Mouse (Mus musculus) midbrain, postnatal 0 days (tissue): ENCODE measurements around the gene Uvrag. TPM values are rescaled to one million over a fixed set of nuclear protein-coding genes. Genes with fewer than 3 reads are reported as not detected.

Experiments
- ATAC-seq: fragments of 200-750 bp; cut with Nextera tagmentation; 2 replicates; pipeline ENCODE4 v1.8.0; 2017; ENCODE audit warnings: moderate number of reproducible peaks, mild to moderate bottlenecking, moderate TSS enrichment, moderate library complexity; ENCODE audit not compliant: low FRiP score
- DNase-seq: peaks from one replicate; pipeline ENCODE4 v3.0.0-alpha.2; 2015; ENCODE audit warnings: low spot score
- H3K27ac ChIP-seq: fragments of 300-500 bp; sonication (generic); 2 replicates; pipeline ENCODE4 v1.5.1; 2014; ENCODE audit warnings: low read depth, mild to moderate bottlenecking, low read length, mixed read lengths
- H3K27me3 ChIP-seq: fragments of 300-500 bp; sonication (generic); 2 replicates; pipeline ENCODE4 v1.6.1; 2014; ENCODE audit warnings: low read length, control low read depth, mixed read lengths; ENCODE audit not compliant: insufficient read depth
- H3K36me3 ChIP-seq: fragments of 300-500 bp; sonication (generic); 2 replicates; pipeline ENCODE4 v1.6.1; 2014; ENCODE audit warnings: low read length, control low read depth, mixed read lengths; ENCODE audit not compliant: insufficient read depth
- H3K4me1 ChIP-seq: fragments of 300-500 bp; sonication (generic); 2 replicates; pipeline ENCODE4 v1.6.1; 2014; ENCODE audit warnings: mild to moderate bottlenecking, control low read depth, antibody characterized with exemption, low read length, mixed read lengths; ENCODE audit not compliant: insufficient read depth
- H3K4me2 ChIP-seq: fragments of 300-500 bp; sonication (generic); 2 replicates; pipeline ENCODE4 v1.6.1; 2014; ENCODE audit warnings: low read depth, mild to moderate bottlenecking, low read length, mixed read lengths; ENCODE audit not compliant: poor library complexity, severe bottlenecking
- H3K4me3 ChIP-seq: fragments of 300-500 bp; sonication (generic); 2 replicates; pipeline ENCODE4 v1.5.1; 2014; ENCODE audit warnings: low read depth, mild to moderate bottlenecking, low read length, moderate library complexity
- H3K9ac ChIP-seq: fragments of 300-500 bp; sonication (generic); replicated peaks from 2 replicates; pipeline ENCODE4 v1.6.1; 2014; ENCODE audit warnings: mild to moderate bottlenecking, low read length, moderate library complexity, mixed read lengths; ENCODE audit not compliant: poor library complexity, severe bottlenecking
- H3K9me3 ChIP-seq: fragments of 300-500 bp; sonication (generic); 2 replicates; pipeline ENCODE4 v1.6.1; 2016; ENCODE audit warnings: low read length, control low read depth
- CTCF ChIP-seq: IDR thresholded peaks from 2 replicates; pipeline ENCODE4 v1.5.1; 2016; ENCODE audit warnings: antibody characterized with exemption, mild to moderate bottlenecking
- WGBS: fragments of 180-500 bp; shearing (Covaris S2); extraction: QIAGEN DNeasy Blood & Tissue Kit; methylation state at CpG from one replicate; pipeline ENCODE4 v1.1.7; 2014; 5-methylcytosine and 5-hydroxymethylcytosine counted together
- polyA plus RNA-seq: library from polyadenylated mRNA; unstranded; fragments of >200 nt; fragmentation: Nextera tagmentation; extraction: Ambion mirVana; gene quantifications from 2 replicates; pipeline ENCODE4 v1.2.1, GENCODE M21; 2015
- total RNA-seq: library from RNA; depleted of rRNA; stranded (reverse); fragments of >200 nt; gene quantifications from 2 replicates; pipeline ENCODE4 v1.2.3, GENCODE M21; 2014

The Uvrag gene
- total and polyA plus RNA-seq, 2 experiments from 2014 or later: 19.8 to 23.3 TPM

DNA sequence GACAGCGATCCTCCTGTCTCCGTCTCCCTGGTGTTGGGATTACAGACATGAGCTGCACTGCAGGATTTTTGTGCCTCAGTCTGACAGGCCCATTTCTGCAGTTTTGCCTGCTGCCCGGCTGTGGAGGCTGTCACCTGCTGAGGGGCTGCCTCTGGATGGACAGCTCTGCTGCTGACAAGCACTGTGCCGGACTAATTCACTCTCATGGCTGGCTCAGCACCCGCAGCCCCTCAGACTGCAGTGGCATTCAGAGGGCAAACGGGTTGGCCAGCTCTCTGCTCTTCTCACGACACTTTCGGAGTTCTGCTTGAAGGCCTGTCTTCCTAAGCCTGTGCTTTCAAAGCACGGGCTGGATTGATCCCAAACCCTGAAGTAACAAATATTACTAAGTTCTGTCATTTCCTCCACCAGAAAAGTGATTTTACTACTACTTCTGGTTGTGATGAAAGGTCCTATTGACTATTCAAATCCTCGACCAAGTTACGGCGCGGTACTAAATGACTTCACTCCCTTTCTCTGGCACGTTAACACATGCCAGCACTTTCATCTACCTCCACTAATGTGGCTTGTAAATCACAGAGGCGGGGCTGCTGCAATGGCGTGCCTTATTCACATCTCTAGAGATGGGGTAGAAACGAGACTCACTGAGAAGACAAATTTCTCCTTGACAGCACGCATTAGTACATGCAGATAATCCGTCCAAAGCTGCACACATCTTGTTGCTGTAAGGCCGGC, 203.7 kb downstream of the Uvrag start:
- WGBS: 48% methylated on average over 20 of the region's 20 CpGs
- Histone ChIP-seq H3K4me2 (no peak overlapping the region), H3K4me1 (no peaks in the 10 kb centered on the region), H3K9me3 (no peaks in the 10 kb centered on the region), H3K4me3 (no peak overlapping the region), H3K9ac (no peak overlapping the region), H3K27me3 (no peaks in the 10 kb centered on the region), H3K27ac (no peak overlapping the region), H3K36me3 (no peaks in the 10 kb centered on the region)
- ATAC-seq (no peak), DNase-seq (peak; percentile 13)
- TF ChIP-seq CTCF: no peak

- no peak for TF ChIP-seq CTCF
- H3K9me3 ChIP-seq: no peaks in the 10 kb centered on the region
- H3K9ac ChIP-seq: no peak overlapping the region
- H3K27me3 ChIP-seq: no peaks in the 10 kb centered on the region
- H3K36me3 ChIP-seq: no peaks in the 10 kb centered on the region
- H3K4me3 ChIP-seq: no peak overlapping the region
- DNase-seq: no peak
- ATAC-seq: no peak
- H3K4me1 ChIP-seq: no peaks in the 10 kb centered on the region
- H3K4me2 ChIP-seq: no peak overlapping the region
- no peak overlapping the region for H3K27ac ChIP-seq
- 93% methylated on average over 6 of the region's 6 CpGs for WGBS
Measured at GRCm38 (mm10) chr7:98935757-98936156, 205.2 kb downstream of the Uvrag start.

DNA sequence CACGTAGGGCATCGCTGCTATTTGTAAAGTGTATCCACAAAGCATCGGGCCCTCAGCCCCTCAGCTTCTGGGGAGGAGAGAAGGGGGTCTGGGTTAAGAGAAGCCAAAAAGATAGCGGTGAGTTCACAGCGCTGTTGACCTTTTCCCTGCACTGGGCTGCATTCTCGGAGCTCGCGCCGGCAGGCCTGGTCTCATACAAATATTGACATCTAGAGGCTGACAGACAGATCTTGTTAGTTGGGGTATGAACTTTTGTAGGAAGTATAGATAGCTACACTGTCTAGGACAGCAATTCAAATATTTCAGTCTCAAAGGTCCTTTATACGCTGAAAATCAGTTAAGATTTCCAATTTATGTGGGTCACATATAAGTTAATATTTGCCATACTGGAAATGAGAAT, 205.7 kb downstream of the Uvrag start:
- Histone ChIP-seq H3K27ac (no peak overlapping the region), H3K9me3 (no peaks in the 10 kb centered on the region), H3K4me3 (no peak overlapping the region), H3K27me3 (no peaks in the 10 kb centered on the region), H3K9ac (no peak overlapping the region), H3K4me2 (no peak overlapping the region), H3K36me3 (no peaks in the 10 kb centered on the region), H3K4me1 (no peaks in the 10 kb centered on the region)
- ATAC-seq: no peak
- 91% methylated on average over 10 of the region's 10 CpGs for WGBS
- no peak for DNase-seq
- TF ChIP-seq CTCF: no peak

DNA sequence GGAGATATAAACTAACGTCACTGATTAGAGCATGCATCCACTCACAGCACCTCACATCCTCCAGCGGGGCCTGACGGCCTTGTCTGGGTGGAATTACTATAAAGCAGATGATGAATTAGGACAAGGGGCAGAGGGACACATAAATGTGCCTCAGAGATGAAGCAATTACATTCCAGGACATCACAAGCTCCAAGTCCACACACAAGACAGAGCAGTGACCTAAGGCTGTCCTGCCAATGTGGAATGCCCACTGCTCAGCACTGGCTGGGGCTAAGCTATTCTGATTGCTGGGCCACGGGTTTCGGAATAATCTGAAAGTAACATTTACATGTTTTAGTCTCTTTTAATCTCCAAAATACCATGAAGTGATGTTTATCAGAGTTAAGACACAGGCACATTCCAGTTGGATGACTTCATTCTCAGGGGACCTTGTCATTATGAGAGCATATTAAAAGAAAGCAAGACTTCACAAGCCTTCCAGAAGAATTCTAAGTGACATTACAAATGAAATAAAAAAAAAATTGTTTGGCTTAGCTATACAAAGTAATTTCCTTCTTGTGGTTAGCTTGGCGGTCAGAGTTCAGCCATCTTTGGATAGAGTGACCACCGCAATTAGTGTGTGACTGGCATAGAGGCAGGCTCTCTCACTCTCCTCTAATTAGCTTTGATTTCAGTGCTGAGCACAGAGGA, 212.5 kb downstream of the Uvrag start:
- H3K4me2 ChIP-seq: no peak overlapping the region
- 58% methylated on average over 7 of the region's 7 CpGs for WGBS
- H3K9ac ChIP-seq: no peak overlapping the region
- no peak overlapping the region for H3K27ac ChIP-seq
- no peak for TF ChIP-seq CTCF
- DNase-seq: no peak
- no peaks in the 10 kb centered on the region for H3K4me1 ChIP-seq
- H3K36me3 ChIP-seq: no peaks in the 10 kb centered on the region
- ATAC-seq: no peak
- no peaks in the 10 kb centered on the region for H3K27me3 ChIP-seq
- no peak overlapping the region for H3K4me3 ChIP-seq
- H3K9me3 ChIP-seq: no peaks in the 10 kb centered on the region

DNA sequence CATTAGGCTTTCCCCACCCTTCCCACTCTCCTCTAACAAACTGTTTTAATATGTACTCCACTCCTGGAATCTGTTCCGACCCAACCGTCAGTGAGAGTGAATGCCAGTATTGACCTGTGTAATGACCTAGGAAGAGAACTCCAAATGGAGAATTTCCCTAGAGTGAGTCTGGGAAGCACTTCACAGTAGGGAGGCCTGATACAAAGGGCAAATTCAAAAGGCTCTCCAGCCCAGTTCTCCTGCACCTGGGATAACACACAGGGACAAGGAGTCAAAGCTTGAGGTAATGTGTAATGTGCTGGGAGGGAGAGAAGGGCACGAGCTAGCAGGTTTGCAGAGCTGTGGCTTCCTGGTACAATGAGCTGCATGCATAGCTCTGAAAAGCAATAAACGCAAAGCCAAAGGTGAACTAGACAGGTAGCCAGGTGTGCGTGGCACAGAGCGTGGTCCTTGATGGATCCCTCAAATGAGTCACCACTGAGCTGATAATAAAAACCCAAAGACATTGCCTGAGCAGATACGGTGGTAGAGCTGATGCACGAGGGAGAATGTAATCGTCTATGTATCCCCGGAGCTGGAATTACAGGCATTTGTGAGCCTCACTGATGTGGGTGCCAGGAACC, 213.9 kb downstream of the Uvrag start:
- Histone ChIP-seq H3K9ac (no peak overlapping the region), H3K4me3 (no peak overlapping the region), H3K9me3 (no peaks in the 10 kb centered on the region), H3K27me3 (no peaks in the 10 kb centered on the region), H3K4me2 (no peak overlapping the region), H3K36me3 (no peaks in the 10 kb centered on the region), H3K4me1 (no peaks in the 10 kb centered on the region), H3K27ac (no peak overlapping the region)
- TF ChIP-seq CTCF: no peak
- no peak for ATAC-seq
- DNase-seq: no peak
- 82% methylated on average over 10 of the region's 10 CpGs for WGBS
